ENCODE assay signal across 17 mouse cellular contexts in the genomic region with DNA sequence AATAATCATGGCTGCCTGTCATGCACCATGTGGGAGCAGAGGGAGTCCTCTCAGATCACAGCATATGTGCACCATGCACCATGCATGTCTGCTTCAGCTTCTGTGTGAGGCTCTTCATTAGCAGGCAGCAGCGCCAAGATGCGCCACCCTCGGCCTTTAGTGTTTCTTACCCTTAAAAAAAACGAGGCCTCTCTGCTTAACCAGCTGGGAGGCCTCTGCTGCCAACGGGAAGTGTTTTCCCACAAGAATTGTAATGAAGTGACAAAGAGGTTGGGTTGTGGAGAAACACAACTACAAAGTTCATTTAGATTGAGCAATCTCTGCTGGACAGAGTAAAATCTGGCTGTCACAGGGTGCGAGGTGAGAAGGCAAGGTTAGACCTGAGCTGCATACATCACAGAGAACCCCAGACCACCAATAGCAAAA. TPM values are rescaled to one million over a fixed set of nuclear protein-coding genes. Genes with fewer than 3 reads are reported as not detected.
DNase-seq lines count a peak whose midpoint lies in the region; ATAC-seq lines count a peak whose summit lies in the region.
"Had no signal": no experiment of that assay in that cellular context is flagged by ENCODE, and none has a peak within 500 bp of the region (broad histone marks: within the 10 kb centered on the region; RNA-seq: fewer than 3 reads in every experiment).

No protein-coding gene starts in this region.

- no peak overlapping the region for H3K4me3 ChIP-seq in hindbrain, embryonic 13.5 days
- no peak overlapping the region for H3K4me3 ChIP-seq in hindbrain, embryonic 11.5 days (ENCODE audit: low read depth, low read length)
- no peak overlapping the region for H3K4me3 ChIP-seq in neural tube, embryonic 13.5 days
- H3K4me3 ChIP-seq in lung, embryonic 16.5 days (ENCODE audit: low read length): no peak overlapping the region

- no peak overlapping the region for H3K4me2 ChIP-seq in hindbrain, embryonic 13.5 days
- no peak overlapping the region for H3K4me2 ChIP-seq in hindbrain, embryonic 11.5 days (replicated peaks; ENCODE audit: low read depth, low read length)
- no peak overlapping the region for H3K4me2 ChIP-seq in neural tube, embryonic 13.5 days
- H3K4me2 ChIP-seq in lung, embryonic 16.5 days (ENCODE audit: low read depth, low read length): no peak overlapping the region

- DNase-seq in hindbrain, embryonic 11.5 days (ENCODE audit: low spot score): no peak
- no peak for DNase-seq in neural tube, embryonic 10.5 days (ENCODE audit: extremely low spot score, low spot score)
- DNase-seq in heart, postnatal 25 days (ENCODE audit: low spot score): no peak
- DNase-seq in kidney, adult 8-10 months: no peak
- DNase-seq: B cell, adult 2 months; cerebellum, adult 18-20 months; heart, adult 18-20 months; heart, postnatal 4 days; left cerebral cortex, postnatal 4 days; right cerebral cortex, adult 18-20 months had no signal

- H3K9ac ChIP-seq in hindbrain, embryonic 13.5 days: peak overlapping the region; percentile 35; the same call in 1 of the 2 replicates
- H3K9ac ChIP-seq in hindbrain, embryonic 11.5 days (ENCODE audit: low read depth, low read length): no peak overlapping the region
- no peak overlapping the region for H3K9ac ChIP-seq in neural tube, embryonic 13.5 days
- no peak overlapping the region for H3K9ac ChIP-seq in lung, embryonic 16.5 days (ENCODE audit: low read length)

- ATAC-seq in hindbrain, embryonic 13.5 days (ENCODE audit: low FRiP score): peak; percentile 57; the same call in 1 of the 2 replicates
- ATAC-seq in hindbrain, embryonic 11.5 days (ENCODE audit: low FRiP score): no peak
- ATAC-seq in neural tube, embryonic 13.5 days (ENCODE audit: low read depth): peak; percentile 63; the same call in 1 of the 2 replicates
- ATAC-seq in lung, embryonic 16.5 days (ENCODE audit: low read depth): peak; percentile 79
- no peak for ATAC-seq in activated CD4-positive, CD25-positive, alpha-beta regulatory T cell, adult 4 months

- no peaks in the 10 kb centered on the region for H3K9me3 ChIP-seq in hindbrain, embryonic 13.5 days
- H3K9me3 ChIP-seq in hindbrain, embryonic 11.5 days (ENCODE audit: control insufficient read depth, low read length): no peaks in the 10 kb centered on the region
- H3K9me3 ChIP-seq in neural tube, embryonic 13.5 days: no peaks in the 10 kb centered on the region
- H3K9me3 ChIP-seq in lung, embryonic 16.5 days (ENCODE audit: control insufficient read depth, low read length): no peaks in the 10 kb centered on the region

- intact Hi-C loops in heart, postnatal 25 days (cut with DNase I): no loop called here

- H3K36me3 ChIP-seq in hindbrain, embryonic 13.5 days: no peaks in the 10 kb centered on the region
- no peaks in the 10 kb centered on the region for H3K36me3 ChIP-seq in hindbrain, embryonic 11.5 days (ENCODE audit: control insufficient read depth, insufficient read depth, low read length)
- no peaks in the 10 kb centered on the region for H3K36me3 ChIP-seq in neural tube, embryonic 13.5 days
- no peaks in the 10 kb centered on the region for H3K36me3 ChIP-seq in lung, embryonic 16.5 days (ENCODE audit: control insufficient read depth, insufficient read depth, low read length)

- 27% methylated on average over 6 of the region's 6 CpGs for WGBS in hindbrain, embryonic 13.5 days
- WGBS in hindbrain, embryonic 11.5 days: 52% methylated on average over 6 of the region's 6 CpGs
- WGBS in neural tube, embryonic 13.5 days: 40% methylated on average over 6 of the region's 6 CpGs
- WGBS in lung, embryonic 16.5 days: 41% methylated on average over 6 of the region's 6 CpGs

- H3K27ac ChIP-seq in hindbrain, embryonic 13.5 days: peak overlapping the region; percentile 30; the same call in 1 of the 2 replicates
- no peak overlapping the region for H3K27ac ChIP-seq in hindbrain, embryonic 11.5 days (ENCODE audit: low read depth, low read length)
- H3K27ac ChIP-seq in neural tube, embryonic 13.5 days (replicated peaks): peak overlapping the region; percentile 43
- peak overlapping the region; percentile 72 for H3K27ac ChIP-seq in lung, embryonic 16.5 days (ENCODE audit: low read length)

- peaks cover 10% of the 10 kb centered on the region for H3K4me1 ChIP-seq in hindbrain, embryonic 13.5 days (replicated peaks)
- no peaks in the 10 kb centered on the region for H3K4me1 ChIP-seq in hindbrain, embryonic 11.5 days (replicated peaks; ENCODE audit: control insufficient read depth, insufficient read depth, low read length)
- H3K4me1 ChIP-seq in neural tube, embryonic 13.5 days (replicated peaks): peaks cover 13% of the 10 kb centered on the region
- H3K4me1 ChIP-seq in lung, embryonic 16.5 days (replicated peaks; ENCODE audit: control insufficient read depth, insufficient read depth, low read length): peaks cover 14% of the 10 kb centered on the region

- no peaks in the 10 kb centered on the region for H3K27me3 ChIP-seq in hindbrain, embryonic 13.5 days
- no peaks in the 10 kb centered on the region for H3K27me3 ChIP-seq in hindbrain, embryonic 11.5 days (ENCODE audit: control insufficient read depth, insufficient read depth, low read length)
- H3K27me3 ChIP-seq in neural tube, embryonic 13.5 days: no peaks in the 10 kb centered on the region
- no peaks in the 10 kb centered on the region for H3K27me3 ChIP-seq in lung, embryonic 16.5 days (ENCODE audit: control insufficient read depth, insufficient read depth, low read depth, low read length)

RNA-seq across cellular contexts. Expression of gene Ctnnbip1, which starts 6.8 kb away (rescaled TPM):
- 85.3 and 85.4 TPM in 2 replicates for polyA plus RNA-seq in hindbrain, embryonic 13.5 days (2015; fragmentation: Nextera tagmentation; extraction: Ambion mirVana)
- 63.4 and 65.2 TPM in 2 replicates for polyA plus RNA-seq in hindbrain, embryonic 11.5 days (2014; fragmentation: Nextera tagmentation; extraction: Ambion mirVana)
- 78.3 and 79.0 TPM in 2 replicates for polyA plus RNA-seq in neural tube, embryonic 13.5 days (2015; fragmentation: Nextera tagmentation; extraction: Ambion mirVana)
- polyA plus RNA-seq in lung, embryonic 16.5 days (2015; fragmentation: Nextera tagmentation; extraction: Ambion mirVana): 57.5 and 59.7 TPM in 2 replicates
- polyA plus RNA-seq in activated CD4-positive, CD25-positive, alpha-beta regulatory T cell, adult 4 months (2017; shearing (Covaris generic)): 1 to 10 TPM in 1 of 2 experiments, under 1 TPM in 1; 0.28 to 1.4 TPM
- 10 to 100 TPM; 33.0 to 35.4 TPM for total RNA-seq in heart, postnatal 25 days (2021)

RNA-seq across cellular contexts. Expression of gene Lzic, which starts 26.2 kb away (rescaled TPM):
- 42.4 and 45.1 TPM in 2 replicates for polyA plus RNA-seq in hindbrain, embryonic 13.5 days (2015; fragmentation: Nextera tagmentation; extraction: Ambion mirVana)
- 48.4 and 54.8 TPM in 2 replicates for polyA plus RNA-seq in hindbrain, embryonic 11.5 days (2014; fragmentation: Nextera tagmentation; extraction: Ambion mirVana)
- 44.7 and 47.7 TPM in 2 replicates for polyA plus RNA-seq in neural tube, embryonic 13.5 days (2015; fragmentation: Nextera tagmentation; extraction: Ambion mirVana)
- polyA plus RNA-seq in lung, embryonic 16.5 days (2015; fragmentation: Nextera tagmentation; extraction: Ambion mirVana): 35.2 and 40.7 TPM in 2 replicates
- polyA plus RNA-seq in activated CD4-positive, CD25-positive, alpha-beta regulatory T cell, adult 4 months (2017; shearing (Covaris generic)): 10 to 100 TPM; 26.0 to 30.0 TPM
- total RNA-seq in heart, postnatal 25 days (2021): 10 to 100 TPM; 55.2 to 64.3 TPM

RNA-seq across cellular contexts. Expression of gene Nmnat1, which starts 26.2 kb away (rescaled TPM):
- polyA plus RNA-seq in hindbrain, embryonic 13.5 days (2015; fragmentation: Nextera tagmentation; extraction: Ambion mirVana): 9.2 and 10.3 TPM in 2 replicates
- 15.5 and 16.9 TPM in 2 replicates for polyA plus RNA-seq in hindbrain, embryonic 11.5 days (2014; fragmentation: Nextera tagmentation; extraction: Ambion mirVana)
- polyA plus RNA-seq in neural tube, embryonic 13.5 days (2015; fragmentation: Nextera tagmentation; extraction: Ambion mirVana): 8.7 and 11.0 TPM in 2 replicates
- polyA plus RNA-seq in lung, embryonic 16.5 days (2015; fragmentation: Nextera tagmentation; extraction: Ambion mirVana): 10.3 and 11.9 TPM in 2 replicates
- 1 to 10 TPM; 8.1 to 8.6 TPM for polyA plus RNA-seq in activated CD4-positive, CD25-positive, alpha-beta regulatory T cell, adult 4 months (2017; shearing (Covaris generic))
- 10 to 100 TPM; 29.7 to 30.7 TPM for total RNA-seq in heart, postnatal 25 days (2021)

RNA-seq across cellular contexts. Expression of gene Tmem274, which starts 34.1 kb away (rescaled TPM):
- polyA plus RNA-seq in hindbrain, embryonic 13.5 days (2015; fragmentation: Nextera tagmentation; extraction: Ambion mirVana): 0.69 TPM in 1 of 2 replicates, not detected in the other
- polyA plus RNA-seq in hindbrain, embryonic 11.5 days (2014; fragmentation: Nextera tagmentation; extraction: Ambion mirVana): not detected in 2 replicates
- polyA plus RNA-seq in neural tube, embryonic 13.5 days (2015; fragmentation: Nextera tagmentation; extraction: Ambion mirVana): not detected in 2 replicates
- 0.49 and 0.53 TPM in 2 replicates for polyA plus RNA-seq in lung, embryonic 16.5 days (2015; fragmentation: Nextera tagmentation; extraction: Ambion mirVana)
- polyA plus RNA-seq in activated CD4-positive, CD25-positive, alpha-beta regulatory T cell, adult 4 months (2017; shearing (Covaris generic)): under 1 TPM in 1 of 2 experiments, not detected in 1; 0.74 TPM
- not detected for total RNA-seq in heart, postnatal 25 days (2021)
- total RNA-seq: ES-E14; heart, adult 18-20 months; heart, postnatal 4 days; layer of hippocampus, postnatal 10 days; left cerebral cortex, postnatal 4 days had no signal
- polyA plus RNA-seq: neural tube, embryonic 11.5 days had no signal

RNA-seq across cellular contexts. Expression of gene Rbp7, which starts 56.5 kb away (rescaled TPM):
- not detected in 2 replicates for polyA plus RNA-seq in hindbrain, embryonic 13.5 days (2015; fragmentation: Nextera tagmentation; extraction: Ambion mirVana)
- polyA plus RNA-seq in hindbrain, embryonic 11.5 days (2014; fragmentation: Nextera tagmentation; extraction: Ambion mirVana): not detected in 2 replicates
- not detected in 2 replicates for polyA plus RNA-seq in neural tube, embryonic 13.5 days (2015; fragmentation: Nextera tagmentation; extraction: Ambion mirVana)
- polyA plus RNA-seq in lung, embryonic 16.5 days (2015; fragmentation: Nextera tagmentation; extraction: Ambion mirVana): 2.0 and 3.4 TPM in 2 replicates
- polyA plus RNA-seq in activated CD4-positive, CD25-positive, alpha-beta regulatory T cell, adult 4 months (2017; shearing (Covaris generic)): not detected
- 10 to 100 TPM; 54.3 to 65.7 TPM for total RNA-seq in heart, postnatal 25 days (2021)
- total RNA-seq: layer of hippocampus, postnatal 10 days; left cerebral cortex, postnatal 4 days had no signal
- polyA plus RNA-seq: neural tube, embryonic 11.5 days had no signal

Comparison
In these comparisons a context has a peak if more than half of its experiments do, and no peak if none do; other contexts are left out.
1. ATAC-seq: peak in hindbrain, embryonic 13.5 days (single experiment), neural tube, embryonic 13.5 days (single experiment) and lung, embryonic 16.5 days (single experiment); none in hindbrain, embryonic 11.5 days (single experiment) and activated CD4-positive, CD25-positive, alpha-beta regulatory T cell, adult 4 months (single experiment).
2. RNA of gene Ctnnbip1, which starts 6.8 kb away (polyA plus RNA-seq): 85.3 to 85.4 TPM in hindbrain, embryonic 13.5 days, 78.3 to 79.0 TPM in neural tube, embryonic 13.5 days, 63.4 to 65.2 TPM in hindbrain, embryonic 11.5 days and 57.5 to 59.7 TPM in lung, embryonic 16.5 days; 0.28 to 1.4 TPM in activated CD4-positive, CD25-positive, alpha-beta regulatory T cell, adult 4 months; every median in the first group is over 10 times any median in the second.